Mouse (Mus musculus) CH12.LX (cell line): Measurements from ENCODE around the gene Mapkapk2. TPM values are rescaled to one million over a fixed set of nuclear protein-coding genes. Genes with fewer than 3 reads are reported as not detected.
A peak's percentile ranks its signal among the peaks of the same experiment; 100 is the strongest.

Experiments used
- DNase-seq: peaks from one replicate; pipeline ENCODE4 v3.0.0-alpha.2; 2013; ENCODE audit errors: extremely low read depth
- H3K27ac ChIP-seq: 2 replicates; pipeline ENCODE4 v1.5.1; 2012; ENCODE audit warnings: low read depth, mild to moderate bottlenecking, control low read depth, moderate library complexity; ENCODE audit not compliant: insufficient read depth
- H3K27me3 ChIP-seq: replicated peaks from 2 replicates; pipeline ENCODE3; 2012; ENCODE audit warnings: inconsistent platforms
- H3K36me3 ChIP-seq, 2 experiments: replicated peaks in 1 of 2; 2 replicates each; pipeline versions ENCODE3 to v1.6.1; 2012; ENCODE audit warnings: inconsistent platforms in 1 of 2, low read length in 1 of 2, mild to moderate bottlenecking in 1 of 2, mixed read lengths in 1 of 2, moderate library complexity in 1 of 2; ENCODE audit not compliant: control insufficient read depth in 1 of 2, insufficient read depth in 1 of 2
- H3K4me1 ChIP-seq, 2 experiments: 2 replicates each; pipeline ENCODE4 v1.6.1; 2012; ENCODE audit warnings: inconsistent platforms in 1 of 2, moderate library complexity in 1 of 2; ENCODE audit not compliant: insufficient read depth in 2 of 2, control insufficient read depth in 1 of 2
- H3K4me2 ChIP-seq: 2 replicates; pipeline ENCODE4 v1.6.1; 2012; ENCODE audit warnings: low read depth, mild to moderate bottlenecking, control low read depth; ENCODE audit not compliant: poor library complexity, insufficient read depth, severe bottlenecking
- H3K4me3 ChIP-seq, 3 experiments: fragments of 150-350 bp in 1 of 3; sonication (generic) in 1 of 3; replicated peaks in 1 of 3; 2 replicates each; pipeline versions ENCODE3 to v1.5.1; 2011 to 2012; ENCODE audit warnings: low read depth in 2 of 3, low read length in 2 of 3, mild to moderate bottlenecking in 2 of 3, moderate library complexity in 2 of 3, control low read depth in 1 of 3, improper control_type of control experiment in 1 of 3, inconsistent platforms in 1 of 3, mixed read lengths in 1 of 3; ENCODE audit not compliant: poor library complexity in 1 of 3
- H3K79me2 ChIP-seq: replicated peaks from 2 replicates; pipeline ENCODE4 v1.6.1; 2012; ENCODE audit warnings: mild to moderate bottlenecking, moderate library complexity; ENCODE audit not compliant: control insufficient read depth, poor library complexity, insufficient read depth, severe bottlenecking; ENCODE audit errors: extremely low read depth
- H3K9ac ChIP-seq: 2 replicates; pipeline ENCODE4 v1.6.1; 2012; ENCODE audit warnings: low read depth, mild to moderate bottlenecking, control low read depth, moderate library complexity; ENCODE audit not compliant: insufficient read depth
- H3K9me3 ChIP-seq: replicated peaks from 2 replicates; pipeline ENCODE3; 2012; ENCODE audit warnings: low read length, inconsistent platforms, mixed read lengths
- CTCF ChIP-seq, 2 experiments: IDR thresholded peaks in 1 of 2; conservative IDR thresholded peaks in 1 of 2; 2 replicates each; pipeline ENCODE4 v1.5.1; 2011 to 2012; ENCODE audit warnings: low read depth in 2 of 2, low read length in 2 of 2, improper control_type of control experiment in 1 of 2, inconsistent platforms in 1 of 2, mild to moderate bottlenecking in 1 of 2, moderate library complexity in 1 of 2
- ELF1 ChIP-seq: IDR thresholded peaks from 2 replicates; pipeline ENCODE4 v1.6.1; 2014; ENCODE audit warnings: low read depth, mild to moderate bottlenecking, inconsistent platforms, low read length, improper control_type of control experiment
- HCFC1 ChIP-seq: IDR thresholded peaks from 2 replicates; pipeline ENCODE4 v1.6.1; 2012; ENCODE audit warnings: low read depth, mild to moderate bottlenecking, inconsistent platforms, low read length, improper control_type of control experiment
- JUND ChIP-seq: conservative IDR thresholded peaks from 2 replicates; pipeline ENCODE4 v1.6.1; 2011; ENCODE audit warnings: low read depth, low read length, improper control_type of control experiment
- KAT2A ChIP-seq: IDR thresholded peaks from 2 replicates; pipeline ENCODE4 v1.6.1; 2012; ENCODE audit warnings: low read length, improper control_type of control experiment, inconsistent platforms; ENCODE audit not compliant: insufficient replicate concordance
- MAFK ChIP-seq: IDR thresholded peaks from 2 replicates; pipeline ENCODE4 v1.6.1; 2011; ENCODE audit warnings: low read length, improper control_type of control experiment; ENCODE audit not compliant: insufficient replicate concordance
- MAX ChIP-seq: IDR thresholded peaks from 2 replicates; pipeline ENCODE4 v1.6.1; 2011; ENCODE audit warnings: low read length, improper control_type of control experiment
- MEF2A ChIP-seq: IDR thresholded peaks from 2 replicates; pipeline ENCODE4 v1.6.1; 2014; ENCODE audit warnings: low read depth, mild to moderate bottlenecking, inconsistent platforms, low read length, improper control_type of control experiment, borderline replicate concordance
- MYC ChIP-seq: IDR thresholded peaks from 2 replicates; pipeline ENCODE4 v1.6.1; 2011; ENCODE audit warnings: low read depth, mild to moderate bottlenecking, improper control_type of control experiment, low read length
- NELFE ChIP-seq: IDR thresholded peaks from 2 replicates; pipeline ENCODE4 v1.6.1; 2011; ENCODE audit warnings: low read depth, low read length, improper control_type of control experiment
- PAX5 ChIP-seq: IDR thresholded peaks from 2 replicates; pipeline ENCODE4 v1.6.1; 2012; ENCODE audit warnings: low read length, inconsistent platforms, mixed read lengths
- RAD21 ChIP-seq: IDR thresholded peaks from 2 replicates; pipeline ENCODE4 v1.6.1; 2011; ENCODE audit warnings: low read depth, mild to moderate bottlenecking, low read length, improper control_type of control experiment, moderate library complexity
- RCOR1 ChIP-seq: conservative IDR thresholded peaks from 2 replicates; pipeline ENCODE4 v1.6.1; 2012; ENCODE audit warnings: low read depth, mild to moderate bottlenecking, inconsistent platforms, low read length, improper control_type of control experiment
- SIN3A ChIP-seq: IDR thresholded peaks from 2 replicates; pipeline ENCODE4 v1.6.1; 2012; ENCODE audit warnings: low read length, improper control_type of control experiment, inconsistent platforms
- SMC3 ChIP-seq: IDR thresholded peaks from 2 replicates; pipeline ENCODE4 v1.6.1; 2011; ENCODE audit warnings: low read depth, low read length, improper control_type of control experiment
- TBP ChIP-seq: conservative IDR thresholded peaks from 2 replicates; pipeline ENCODE4 v1.6.1; 2011; ENCODE audit warnings: low read depth, low read length, improper control_type of control experiment
- TCF12 ChIP-seq: IDR thresholded peaks from 2 replicates; pipeline ENCODE4 v1.6.1; 2014; ENCODE audit warnings: low read depth, mild to moderate bottlenecking, inconsistent platforms, low read length, improper control_type of control experiment
- USF1 ChIP-seq: IDR thresholded peaks from 2 replicates; pipeline ENCODE4 v1.6.1; 2014; ENCODE audit warnings: low read depth, mild to moderate bottlenecking, inconsistent platforms, low read length, improper control_type of control experiment
- USF2 ChIP-seq: conservative IDR thresholded peaks from 2 replicates; pipeline ENCODE4 v1.6.1; 2011; ENCODE audit warnings: low read depth, low read length, improper control_type of control experiment
- ZC3H11A ChIP-seq: IDR thresholded peaks from 2 replicates; pipeline ENCODE4 v1.6.1; 2012; ENCODE audit warnings: low read depth, mild to moderate bottlenecking, inconsistent platforms, low read length, improper control_type of control experiment
- dilution Hi-C: fragments of 300-500 bp; cut with MboI; formaldehyde crosslinking; loops from 2 replicates; pipeline ENCODE4 v1.14.3; 2020; ENCODE audit warnings: low sequenced_read_pairs; ENCODE audit not compliant: extremely low pct_unique_long_range_greater_than_20kb, extremely low pct_ligation_motif_present
- in situ Hi-C: fragments of 300-500 bp; cut with MboI; formaldehyde crosslinking; loops from 3 replicates; pipeline ENCODE4 v1.14.3; 2019; ENCODE audit warnings: low sequenced_read_pairs, low pct_ligation_motif_present, low pct_unique_long_range_greater_than_20kb, mixed read lengths
- polyA plus RNA-seq: library from polyadenylated mRNA; unstranded; fragments of >175 nt; gene quantifications from 2 replicates; pipeline ENCODE4 v1.2.1, GENCODE M21; 2012; ENCODE audit warnings: low read depth; ENCODE audit not compliant: insufficient read length
- total RNA-seq, 2 experiments: library from RNA; depleted of rRNA; stranded (reverse); fragments of 300-350 nt in 1 of 2; fragments of >200 nt in 1 of 2; gene quantifications; 2 replicates each; pipeline ENCODE4 v1.2.3; 2012 to 2014

Mapkapk2 gene
- total and polyA plus RNA-seq, 3 experiments = 55.0 to 63.5 (median 62.9) TPM

- in situ Hi-C loops = loop anchor here (5.0 kb wide), 1 partner anchor 36 kb away; the partner anchor contains the start of gene Mapkapk2
- dilution Hi-C loops = no loop called here
- no peak for TF ChIP-seq MAFK
- TF ChIP-seq TBP = no peak
- TF ChIP-seq NELFE = no peak
- no peak for TF ChIP-seq RCOR1
- no peak for TF ChIP-seq ELF1
- no peak for TF ChIP-seq MEF2A
- TF ChIP-seq CTCF (conservative IDR thresholded peaks at IDR 0.05 in 1 of 2, IDR thresholded peaks at IDR 0.05 in 1 of 2; ENCODE audit: low read depth in 2 of 2, low read length in 2 of 2) = no peak
- no peak for TF ChIP-seq KAT2A
- no peak for TF ChIP-seq SIN3A
- no peak for TF ChIP-seq TCF12
- no peak for TF ChIP-seq MAX
- TF ChIP-seq JUND = no peak
- TF ChIP-seq HCFC1 = no peak
- no peak for TF ChIP-seq USF1
- TF ChIP-seq PAX5 = no peak
- H3K79me2 ChIP-seq = 0 out of 2 replicates have a peak, but pooled peaks cover 2% of the 10 kb centered on the region
- H3K27me3 ChIP-seq = no peaks in the 10 kb centered on the region
- no peak overlapping the region for H3K4me3 ChIP-seq
- no peak overlapping the region for H3K27ac ChIP-seq
- DNase-seq = no peak
- H3K4me2 ChIP-seq = no peak overlapping the region
- no peak overlapping the region for H3K9ac ChIP-seq
- H3K36me3 ChIP-seq = peaks cover 10 to 31% of the 10 kb centered on the region in 2 experiments
- no peaks in the 10 kb centered on the region for H3K9me3 ChIP-seq
- H3K4me1 ChIP-seq = peaks cover 18 to 60% of the 10 kb centered on the region in 2 experiments
Measured at GRCm38 (mm10) chr1:131061740-131062254, 35.8 kb downstream of the Mapkapk2 start.

GRCm38 (mm10) chr1:131060290-131061253 lies 37.1 kb downstream of the Mapkapk2 start:
- H3K79me2 ChIP-seq = 0 out of 2 replicates have a peak, but pooled peaks cover 2% of the 10 kb centered on the region
- dilution Hi-C loops = no loop called here
- H3K4me3 ChIP-seq = no peak overlapping the region
- peaks cover 18 to 61% of the 10 kb centered on the region in 2 experiments for H3K4me1 ChIP-seq
- no peaks in the 10 kb centered on the region for H3K9me3 ChIP-seq
- H3K27me3 ChIP-seq = no peaks in the 10 kb centered on the region
- in situ Hi-C loops = loop anchor here (5.0 kb wide), 1 partner anchor 37 kb away; the partner anchor contains the start of gene Mapkapk2
- no peak overlapping the region for H3K9ac ChIP-seq
- peaks cover 19 to 39% of the 10 kb centered on the region in 2 experiments for H3K36me3 ChIP-seq
- TF ChIP-seq CTCF (conservative IDR thresholded peaks at IDR 0.05 in 1 of 2, IDR thresholded peaks at IDR 0.05 in 1 of 2; ENCODE audit: low read depth in 2 of 2, low read length in 2 of 2) = peak; percentile 53 to 82
- peak; percentile 64 for TF ChIP-seq MAX
- TF ChIP-seq USF2 = no peak
- peak; percentile 73 for TF ChIP-seq RAD21
- TF ChIP-seq MYC = peak; percentile 87
- TF ChIP-seq SMC3 = peak; percentile 74
- TF ChIP-seq KAT2A = no peak
- TF ChIP-seq ZC3H11A = 0 out of 2 replicates have a peak, but pooled peaks have one; percentile 6
- peak; percentile 71 for DNase-seq
- no peak overlapping the region for H3K27ac ChIP-seq
- H3K4me2 ChIP-seq = no peak overlapping the region
